Comparison of ENCODE assay signal across 33 mouse cellular contexts in the genomic region with DNA sequence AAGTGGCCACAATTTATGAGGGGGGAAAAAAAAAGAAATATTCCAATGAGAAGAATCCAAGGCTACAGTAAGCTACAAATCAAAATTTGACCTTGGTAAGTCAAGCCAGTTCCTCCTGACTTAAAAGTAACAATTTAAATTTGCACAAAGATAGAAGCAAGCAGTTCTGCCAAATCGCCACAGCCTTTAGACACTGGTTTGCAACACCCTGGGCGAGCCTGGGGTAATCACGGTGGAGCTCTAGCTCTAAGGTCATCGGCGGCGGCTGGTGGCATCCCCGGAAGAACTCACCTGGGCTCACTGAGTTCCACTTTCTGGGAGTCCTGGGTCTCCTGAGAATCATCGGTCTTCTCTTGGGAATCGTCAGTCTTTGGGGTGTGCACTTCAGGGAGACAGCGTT. TPM values are rescaled to one million over a fixed set of nuclear protein-coding genes. Genes with fewer than 3 reads are reported as not detected.
"Had no signal": no experiment of that assay in that cellular context is flagged by ENCODE, and none has a peak within 500 bp of the region (broad histone marks: within the 10 kb centered on the region; RNA-seq: fewer than 3 reads in every experiment).

No protein-coding gene starts in this region.

- DNase-seq: gastrocnemius, postnatal 14 days; heart, adult 18-20 months; heart, postnatal 10 days; heart, postnatal 4 days; kidney, adult 18-20 months; kidney, adult 8-10 months; kidney, postnatal 10 days; kidney, postnatal 25 days; kidney, postnatal 4 days; liver; liver, embryonic 13.5 days had no signal

RNA-seq across cellular contexts. Expression of gene Il17f, which starts 14.1 kb away (rescaled TPM):
- total RNA-seq: gastrocnemius, adult 18-20 months; gastrocnemius, adult 8-10 months; gastrocnemius, postnatal 14 days; gastrocnemius, postnatal 4 days; granulocyte monocyte progenitor cell, adult 5-6 weeks; heart, adult 18-20 months; heart, adult 8-10 months; heart, postnatal 10 days; heart, postnatal 25 days; layer of hippocampus, postnatal 25 days; left cerebral cortex, adult 2 months; left cerebral cortex, postnatal 14 days had no signal
- polyA plus RNA-seq: heart, embryonic 10.5 days; heart, embryonic 12.5 days; hindbrain, embryonic 10.5 days; hindbrain, embryonic 14.5 days; hindbrain, embryonic 16.5 days; intestine, embryonic 15.5 days; intestine, postnatal 0 days; kidney, embryonic 14.5 days; kidney, embryonic 16.5 days; limb, embryonic 10.5 days; limb, embryonic 12.5 days; liver, embryonic 11.5 days; liver, embryonic 13.5 days; liver, embryonic 15.5 days had no signal
